Mouse (Mus musculus) CH12.LX (cell line): ENCODE results near the gene Lpin1. TPM values are rescaled to one million over a fixed set of nuclear protein-coding genes. Genes with fewer than 3 reads are reported as not detected.

Experiments
- DNase-seq: peaks from one replicate; pipeline ENCODE4 v3.0.0-alpha.2; 2013; ENCODE audit errors: extremely low read depth
- H3K27ac ChIP-seq: 2 replicates; pipeline ENCODE4 v1.5.1; 2012; ENCODE audit warnings: low read depth, mild to moderate bottlenecking, control low read depth, moderate library complexity; ENCODE audit not compliant: insufficient read depth
- H3K27me3 ChIP-seq: replicated peaks from 2 replicates; pipeline ENCODE3; 2012; ENCODE audit warnings: inconsistent platforms
- H3K36me3 ChIP-seq, 2 experiments: replicated peaks in 1 of 2; 2 replicates each; pipeline versions ENCODE3 to v1.6.1; 2012; ENCODE audit warnings: inconsistent platforms in 1 of 2, low read length in 1 of 2, mild to moderate bottlenecking in 1 of 2, mixed read lengths in 1 of 2, moderate library complexity in 1 of 2; ENCODE audit not compliant: control insufficient read depth in 1 of 2, insufficient read depth in 1 of 2
- H3K4me1 ChIP-seq, 2 experiments: 2 replicates each; pipeline ENCODE4 v1.6.1; 2012; ENCODE audit warnings: inconsistent platforms in 1 of 2, moderate library complexity in 1 of 2; ENCODE audit not compliant: insufficient read depth in 2 of 2, control insufficient read depth in 1 of 2
- H3K4me2 ChIP-seq: 2 replicates; pipeline ENCODE4 v1.6.1; 2012; ENCODE audit warnings: low read depth, mild to moderate bottlenecking, control low read depth; ENCODE audit not compliant: poor library complexity, insufficient read depth, severe bottlenecking
- H3K4me3 ChIP-seq, 3 experiments: fragments of 150-350 bp in 1 of 3; sonication (generic) in 1 of 3; replicated peaks in 1 of 3; 2 replicates each; pipeline versions ENCODE3 to v1.5.1; 2011 to 2012; ENCODE audit warnings: low read depth in 2 of 3, low read length in 2 of 3, mild to moderate bottlenecking in 2 of 3, moderate library complexity in 2 of 3, control low read depth in 1 of 3, improper control_type of control experiment in 1 of 3, inconsistent platforms in 1 of 3, mixed read lengths in 1 of 3; ENCODE audit not compliant: poor library complexity in 1 of 3
- H3K79me2 ChIP-seq: replicated peaks from 2 replicates; pipeline ENCODE4 v1.6.1; 2012; ENCODE audit warnings: mild to moderate bottlenecking, moderate library complexity; ENCODE audit not compliant: control insufficient read depth, poor library complexity, insufficient read depth, severe bottlenecking; ENCODE audit errors: extremely low read depth
- H3K9ac ChIP-seq: 2 replicates; pipeline ENCODE4 v1.6.1; 2012; ENCODE audit warnings: low read depth, mild to moderate bottlenecking, control low read depth, moderate library complexity; ENCODE audit not compliant: insufficient read depth
- H3K9me3 ChIP-seq: replicated peaks from 2 replicates; pipeline ENCODE3; 2012; ENCODE audit warnings: low read length, inconsistent platforms, mixed read lengths
- CHD1 ChIP-seq: IDR thresholded peaks from 2 replicates; pipeline ENCODE4 v1.6.1; 2012; ENCODE audit warnings: low read depth, low read length, improper control_type of control experiment, inconsistent platforms
- CHD2 ChIP-seq: IDR thresholded peaks from 2 replicates; pipeline ENCODE4 v1.6.1; 2011; ENCODE audit warnings: low read length, improper control_type of control experiment
- E2F4 ChIP-seq: IDR thresholded peaks from 2 replicates; pipeline ENCODE4 v1.6.1; 2011; ENCODE audit warnings: low read depth, low read length, improper control_type of control experiment; ENCODE audit not compliant: insufficient replicate concordance
- ETS1 ChIP-seq: conservative IDR thresholded peaks from 2 replicates; pipeline ENCODE4 v1.6.1; 2012; ENCODE audit warnings: low read depth, mild to moderate bottlenecking, inconsistent platforms, low read length, improper control_type of control experiment, moderate library complexity
- GABPA ChIP-seq: IDR thresholded peaks from 2 replicates; pipeline ENCODE4 v1.6.1; 2012; ENCODE audit warnings: low read depth, low read length, improper control_type of control experiment, inconsistent platforms; ENCODE audit not compliant: insufficient replicate concordance
- HCFC1 ChIP-seq: IDR thresholded peaks from 2 replicates; pipeline ENCODE4 v1.6.1; 2012; ENCODE audit warnings: low read depth, mild to moderate bottlenecking, inconsistent platforms, low read length, improper control_type of control experiment
- IRF4 ChIP-seq: IDR thresholded peaks from 2 replicates; pipeline ENCODE4 v1.6.1; 2014; ENCODE audit warnings: low read depth, mild to moderate bottlenecking, inconsistent platforms, low read length, improper control_type of control experiment
- MAX ChIP-seq: IDR thresholded peaks from 2 replicates; pipeline ENCODE4 v1.6.1; 2011; ENCODE audit warnings: low read length, improper control_type of control experiment
- MAZ ChIP-seq: IDR thresholded peaks from 2 replicates; pipeline ENCODE4 v1.6.1; 2012; ENCODE audit warnings: low read depth, mild to moderate bottlenecking, inconsistent platforms, low read length, improper control_type of control experiment, moderate library complexity
- MYC ChIP-seq: IDR thresholded peaks from 2 replicates; pipeline ENCODE4 v1.6.1; 2011; ENCODE audit warnings: low read depth, mild to moderate bottlenecking, improper control_type of control experiment, low read length
- POLR2A ChIP-seq: IDR thresholded peaks from 2 replicates; pipeline ENCODE4 v1.6.1; 2011; ENCODE audit warnings: low read depth, mild to moderate bottlenecking, improper control_type of control experiment, low read length
- POLR2AphosphoS2 ChIP-seq: IDR thresholded peaks from 2 replicates; pipeline ENCODE4 v1.6.1; 2011; ENCODE audit warnings: low read depth, low read length, improper control_type of control experiment
- RAD21 ChIP-seq: IDR thresholded peaks from 2 replicates; pipeline ENCODE4 v1.6.1; 2011; ENCODE audit warnings: low read depth, mild to moderate bottlenecking, low read length, improper control_type of control experiment, moderate library complexity
- TCF12 ChIP-seq: IDR thresholded peaks from 2 replicates; pipeline ENCODE4 v1.6.1; 2014; ENCODE audit warnings: low read depth, mild to moderate bottlenecking, inconsistent platforms, low read length, improper control_type of control experiment
- UBTF ChIP-seq: IDR thresholded peaks from 2 replicates; pipeline ENCODE4 v1.6.1; 2012; ENCODE audit warnings: low read depth, mild to moderate bottlenecking, inconsistent platforms, low read length, improper control_type of control experiment, moderate library complexity
- ZKSCAN1 ChIP-seq: IDR thresholded peaks from 2 replicates; pipeline ENCODE4 v1.6.1; 2012; ENCODE audit warnings: low read depth, inconsistent platforms, low read length, improper control_type of control experiment, borderline replicate concordance
- ZNF384 ChIP-seq: IDR thresholded peaks from 2 replicates; pipeline ENCODE4 v1.6.1; 2012; ENCODE audit warnings: low read depth, low read length, improper control_type of control experiment, inconsistent platforms
- dilution Hi-C: fragments of 300-500 bp; cut with MboI; formaldehyde crosslinking; loops from 2 replicates; pipeline ENCODE4 v1.14.3; 2020; ENCODE audit warnings: low sequenced_read_pairs; ENCODE audit not compliant: extremely low pct_unique_long_range_greater_than_20kb, extremely low pct_ligation_motif_present
- in situ Hi-C: fragments of 300-500 bp; cut with MboI; formaldehyde crosslinking; loops from 3 replicates; pipeline ENCODE4 v1.14.3; 2019; ENCODE audit warnings: low sequenced_read_pairs, low pct_ligation_motif_present, low pct_unique_long_range_greater_than_20kb, mixed read lengths
- polyA plus RNA-seq: library from polyadenylated mRNA; unstranded; fragments of >175 nt; gene quantifications from 2 replicates; pipeline ENCODE4 v1.2.1, GENCODE M21; 2012; ENCODE audit warnings: low read depth; ENCODE audit not compliant: insufficient read length
- total RNA-seq, 2 experiments: library from RNA; depleted of rRNA; stranded (reverse); fragments of 300-350 nt in 1 of 2; fragments of >200 nt in 1 of 2; gene quantifications; 2 replicates each; pipeline ENCODE4 v1.2.3; 2012 to 2014

Lpin1 gene
- total and polyA plus RNA-seq, 3 experiments: 6.1 to 7.5 (median 6.7) TPM

GRCm38 (mm10) chr12:16599359-16599758, 11.4 kb downstream of the Lpin1 start:
- Histone ChIP-seq H3K9ac (no peak overlapping the region), H3K79me2 (no peaks in the 10 kb centered on the region)
- in situ Hi-C loops: no loop called here
- TF ChIP-seq IRF4 (no peak), POLR2A (no peak), CHD1 (no peak), MAZ (no peak), GABPA (no peak), RAD21 (no peak), TCF12 (no peak)
- TF ChIP-seq, all 38 proteins: peak for 0
- dilution Hi-C loops: no loop called here
- Histone ChIP-seq H3K4me2 (no peak overlapping the region), H3K9me3 (no peaks in the 10 kb centered on the region), H3K36me3 (no peaks in the 10 kb centered on the region), H3K27ac (no peak overlapping the region), H3K27me3 (peaks cover 4% of the 10 kb centered on the region), H3K4me3 (no peak overlapping the region), H3K4me1 (no peaks in the 10 kb centered on the region)
- DNase-seq: no peak

- H3K4me1 ChIP-seq: peaks cover 19 to 35% of the 10 kb centered on the region in 2 experiments
- no peak overlapping the region for H3K4me3 ChIP-seq
- H3K9ac ChIP-seq: no peak overlapping the region
- dilution Hi-C loops: no loop called here
- no peak for DNase-seq
- TF ChIP-seq MAX (no peak), MYC (no peak)
- H3K79me2 ChIP-seq: no peaks in the 10 kb centered on the region
- no peak overlapping the region for H3K4me2 ChIP-seq
- H3K27ac ChIP-seq: no peak overlapping the region
- in situ Hi-C loops: no loop called here
- no peaks in the 10 kb centered on the region for H3K36me3 ChIP-seq
- H3K9me3 ChIP-seq: no peaks in the 10 kb centered on the region
- H3K27me3 ChIP-seq: no peaks in the 10 kb centered on the region
Measured at GRCm38 (mm10) chr12:16593761-16594160, 17.0 kb downstream of the Lpin1 start.

GRCm38 (mm10) chr12:16593014-16593413, 17.8 kb downstream of the Lpin1 start:
- in situ Hi-C loops: no loop called here
- DNase-seq: no peak
- TF ChIP-seq HCFC1: no peak
- TF ChIP-seq POLR2AphosphoS2: no peak
- no peak for TF ChIP-seq ZKSCAN1
- no peak for TF ChIP-seq UBTF
- TF ChIP-seq E2F4: no peak
- no peak for TF ChIP-seq CHD2
- TF ChIP-seq ETS1: no peak
- no peak for TF ChIP-seq ZNF384
- TF ChIP-seq MYC: no peak
- TF ChIP-seq, all 38 proteins: peak for 0
- dilution Hi-C loops: no loop called here
- Histone ChIP-seq H3K36me3 (no peaks in the 10 kb centered on the region), H3K27ac (no peak overlapping the region), H3K79me2 (no peaks in the 10 kb centered on the region), H3K4me2 (no peak overlapping the region), H3K9me3 (no peaks in the 10 kb centered on the region), H3K9ac (no peak overlapping the region), H3K27me3 (no peaks in the 10 kb centered on the region), H3K4me3 (no peak overlapping the region), H3K4me1 (peaks cover 22 to 42% of the 10 kb centered on the region in 2 experiments)
